17 mouse cellular contexts compared by ENCODE assay signal in genomic region chr7:30064622-30065021, GRCm38 (mm10). TPM values are rescaled to one million over a fixed set of nuclear protein-coding genes. Genes with fewer than 3 reads are reported as not detected.
A peak's percentile ranks its signal among the peaks of the same experiment; 100 is the strongest.
DNase-seq lines count a peak whose midpoint lies in the region; ATAC-seq and TF ChIP-seq lines count a peak whose summit lies in the region.
"Had no signal": no experiment of that assay in that cellular context is flagged by ENCODE, and none has a peak within 500 bp of the region (broad histone marks: within the 10 kb centered on the region; RNA-seq: fewer than 3 reads in every experiment).

No protein-coding gene starts in this region.

- H3K4me2 ChIP-seq in liver, embryonic 11.5 days, result no peak overlapping the region
- H3K4me2 ChIP-seq in CH12.LX (ENCODE audit: insufficient read depth, low read depth, poor library complexity, severe bottlenecking), result no peak overlapping the region
- H3K4me2 ChIP-seq: hindbrain, embryonic 13.5 days; limb, embryonic 15.5 days; midbrain, embryonic 11.5 days had no signal

- no peaks in the 10 kb centered on the region for H3K79me2 ChIP-seq in heart, adult 2 months (replicated peaks; ENCODE audit: control insufficient read depth, insufficient read depth, low read length)
- H3K79me2 ChIP-seq in liver, adult 2 months (ENCODE audit: control insufficient read depth, insufficient read depth, low read length), result no peaks in the 10 kb centered on the region
- no peaks in the 10 kb centered on the region for H3K79me2 ChIP-seq in CH12.LX (replicated peaks; ENCODE audit: control insufficient read depth, extremely low read depth, insufficient read depth, poor library complexity, severe bottlenecking)

- H3K9ac ChIP-seq in heart, adult 2 months (ENCODE audit: low read depth, low read length), result no peak overlapping the region
- H3K9ac ChIP-seq in liver, adult 2 months (ENCODE audit: low read depth, low read length), result no peak overlapping the region
- H3K9ac ChIP-seq in liver, embryonic 11.5 days (ENCODE audit: low read depth, low read length), result no peak overlapping the region
- H3K9ac ChIP-seq in CH12.LX (ENCODE audit: insufficient read depth, low read depth), result no peak overlapping the region
- H3K9ac ChIP-seq: hindbrain, embryonic 13.5 days; limb, embryonic 15.5 days had no signal

- no peak for DNase-seq in heart, adult 2 months
- DNase-seq in heart, adult 9 months (ENCODE audit: low spot score in 2 of 2), result no peak
- DNase-seq in liver, adult 2 months (ENCODE audit: extremely low read depth, low read depth, low spot score), result no peak
- DNase-seq in liver, embryonic 11.5 days (ENCODE audit: low spot score), result no peak
- no peak for DNase-seq in CH12.LX (ENCODE audit: extremely low read depth)
- DNase-seq in spleen, postnatal 10 days (ENCODE audit: low spot score in 2 of 2), result no peak
- no peak for DNase-seq in right cerebral cortex, postnatal 25 days
- DNase-seq: heart, adult 18-20 months; heart, postnatal 10 days; kidney, adult 9 months had no signal

- no peaks in the 10 kb centered on the region for H3K9me3 ChIP-seq in liver, embryonic 11.5 days (ENCODE audit: control insufficient read depth, low read length)
- no peaks in the 10 kb centered on the region for H3K9me3 ChIP-seq in CH12.LX (replicated peaks; ENCODE audit: low read length)
- H3K9me3 ChIP-seq: embryonic facial prominence, embryonic 10.5 days; hindbrain, embryonic 13.5 days; limb, embryonic 15.5 days had no signal

- 84% methylated on average over 5 of the region's 5 CpGs for WGBS in heart, adult 2 months
- 89% methylated on average over 5 of the region's 5 CpGs for WGBS in liver, adult 2 months
- 81% methylated on average over 5 of the region's 5 CpGs for WGBS in liver, embryonic 11.5 days

- dilution Hi-C loops in CH12.LX (cut with MboI; ENCODE audit: extremely low pct_ligation_motif_present, extremely low pct_unique_long_range_greater_than_20kb, low sequenced_read_pairs), result no loop called here

- intact Hi-C loops in heart, adult 2 months (cut with DNase I), result no loop called here

- no peak for ATAC-seq in liver, embryonic 11.5 days (replicated peaks; ENCODE audit: low FRiP score)

- H3K4me3 ChIP-seq in heart, adult 2 months, result no peak overlapping the region
- H3K4me3 ChIP-seq in liver, adult 2 months (ENCODE audit: insufficient read depth, low read depth, low read length), result no peak overlapping the region
- H3K4me3 ChIP-seq in liver, embryonic 11.5 days (ENCODE audit: low read depth, low read length), result no peak overlapping the region
- no peak overlapping the region for H3K4me3 ChIP-seq in CH12.LX (replicated peaks in 1 of 3; ENCODE audit: low read depth in 2 of 3, low read length in 2 of 3, poor library complexity in 1 of 3)
- no peak overlapping the region for H3K4me3 ChIP-seq in cortical plate, adult 2 months (ENCODE audit: insufficient read depth, low read length)
- H3K4me3 ChIP-seq: embryonic facial prominence, embryonic 10.5 days; hindbrain, embryonic 13.5 days; limb, embryonic 15.5 days; myocyte had no signal

- no peaks in the 10 kb centered on the region for H3K36me3 ChIP-seq in heart, adult 2 months (ENCODE audit: control insufficient read depth, insufficient read depth, low read length)
- no peaks in the 10 kb centered on the region for H3K36me3 ChIP-seq in liver, adult 2 months (ENCODE audit: control insufficient read depth, insufficient read depth, low read length)
- peaks cover 18% of the 10 kb centered on the region for H3K36me3 ChIP-seq in liver, embryonic 11.5 days (ENCODE audit: control insufficient read depth, insufficient read depth, low read length)
- H3K36me3 ChIP-seq in CH12.LX (replicated peaks in 1 of 2; ENCODE audit: control insufficient read depth in 1 of 2, insufficient read depth in 1 of 2, low read length in 1 of 2), result peaks cover 53 to 86% of the 10 kb centered on the region in 2 experiments

- no peaks in the 10 kb centered on the region for H3K4me1 ChIP-seq in heart, adult 2 months (ENCODE audit: control insufficient read depth, insufficient read depth, low read length)
- no peaks in the 10 kb centered on the region for H3K4me1 ChIP-seq in liver, adult 2 months (ENCODE audit: control insufficient read depth, insufficient read depth, low read length)
- H3K4me1 ChIP-seq in liver, embryonic 11.5 days (replicated peaks; ENCODE audit: control insufficient read depth, insufficient read depth, low read length), result no peaks in the 10 kb centered on the region
- no peaks in the 10 kb centered on the region for H3K4me1 ChIP-seq in CH12.LX (ENCODE audit: control insufficient read depth in 1 of 2, insufficient read depth in 2 of 2)
- no peaks in the 10 kb centered on the region for H3K4me1 ChIP-seq in cortical plate, adult 2 months (ENCODE audit: control insufficient read depth, insufficient read depth, low read length)
- H3K4me1 ChIP-seq: embryonic facial prominence, embryonic 10.5 days; hindbrain, embryonic 13.5 days; limb, embryonic 15.5 days had no signal

- H3K27ac ChIP-seq in heart, adult 2 months, result no peak overlapping the region
- H3K27ac ChIP-seq in liver, adult 2 months (replicated peaks; ENCODE audit: insufficient read depth, low read depth, low read length), result no peak overlapping the region
- H3K27ac ChIP-seq in liver, embryonic 11.5 days (ENCODE audit: low read depth, low read length), result no peak overlapping the region
- no peak overlapping the region for H3K27ac ChIP-seq in CH12.LX (ENCODE audit: insufficient read depth, low read depth)
- H3K27ac ChIP-seq in cortical plate, adult 2 months (ENCODE audit: insufficient read depth, low read length), result no peak overlapping the region
- H3K27ac ChIP-seq: embryonic facial prominence, embryonic 10.5 days; hindbrain, embryonic 13.5 days; limb, embryonic 15.5 days had no signal

- TF ChIP-seq CTCF in heart, adult 2 months (IDR thresholded peaks at IDR 0.05), result peak; percentile 47
- peak; percentile 47 for TF ChIP-seq CTCF in liver, adult 2 months (IDR thresholded peaks at IDR 0.05; ENCODE audit: low read depth, low read length)
- peak; percentile 20 to 51; a peak in 2 of 4 replicates for TF ChIP-seq CTCF in CH12.LX (conservative IDR thresholded peaks at IDR 0.05 in 1 of 2, IDR thresholded peaks at IDR 0.05 in 1 of 2; ENCODE audit: low read depth in 2 of 2, low read length in 2 of 2)
- TF ChIP-seq CTCF in cortical plate, adult 2 months (IDR thresholded peaks at IDR 0.05; ENCODE audit: extremely low read depth, insufficient read depth, low read length), result peak; percentile 26; the same call in 1 of the 2 replicates

- no peak for TF ChIP-seq POLR2A in heart, adult 2 months (IDR thresholded peaks at IDR 0.05; ENCODE audit: insufficient read depth, low read depth, low read length)
- TF ChIP-seq POLR2A in liver, adult 2 months (IDR thresholded peaks at IDR 0.05; ENCODE audit: extremely low read depth, insufficient read depth, low read length), result no peak
- no peak for TF ChIP-seq POLR2A in CH12.LX (IDR thresholded peaks at IDR 0.05; ENCODE audit: low read depth, low read length)
- TF ChIP-seq POLR2A in cortical plate, adult 2 months (IDR thresholded peaks at IDR 0.05; ENCODE audit: extremely low read depth, insufficient read depth, low read length), result no peak

- in situ Hi-C loops in CH12.LX (cut with MboI; ENCODE audit: low pct_ligation_motif_present, low pct_unique_long_range_greater_than_20kb, low sequenced_read_pairs), result no loop called here

- no peaks in the 10 kb centered on the region for H3K27me3 ChIP-seq in heart, adult 2 months (ENCODE audit: control insufficient read depth, insufficient read depth, low read length)
- no peaks in the 10 kb centered on the region for H3K27me3 ChIP-seq in liver, adult 2 months (ENCODE audit: control insufficient read depth, insufficient read depth, low read length)
- H3K27me3 ChIP-seq in liver, embryonic 11.5 days (replicated peaks; ENCODE audit: control insufficient read depth, insufficient read depth, low read length), result no peaks in the 10 kb centered on the region
- H3K27me3 ChIP-seq in CH12.LX (replicated peaks), result no peaks in the 10 kb centered on the region
- H3K27me3 ChIP-seq: hindbrain, embryonic 13.5 days; limb, embryonic 15.5 days had no signal

- no peak for TF ChIP-seq EP300 in heart, adult 2 months (IDR thresholded peaks at IDR 0.05; ENCODE audit: insufficient read depth, low read depth, low read length)
- no peak for TF ChIP-seq EP300 in CH12.LX (IDR thresholded peaks at IDR 0.05; ENCODE audit: low read length)

- TF ChIP-seq RAD21 in CH12.LX (IDR thresholded peaks at IDR 0.05; ENCODE audit: low read depth, low read length), result peak; percentile 4

RNA-seq across cellular contexts. Expression of gene Zfp82, which starts 8.1 kb away (rescaled TPM):
- total RNA-seq in heart, adult 2 months (2021), result 1 to 10 TPM; 1.3 to 2.8 TPM
- polyA plus RNA-seq in heart, adult 2 months (2012; rRNA removed), result 0.74 and 0.91 TPM in 2 replicates
- total RNA-seq in liver, adult 2 months (2014; rRNA removed), result 0.40 and 0.46 TPM in 2 replicates
- 0.04 and 0.14 TPM in 2 replicates for polyA plus RNA-seq in liver, adult 2 months (2012; rRNA removed)
- 3.9 and 4.1 TPM in 2 replicates for polyA plus RNA-seq in liver, embryonic 11.5 days (2014; fragmentation: Nextera tagmentation; extraction: Ambion mirVana)
- total RNA-seq in CH12.LX (2012; rRNA removed) (6.9 and 7.0 TPM in 2 replicates), CH12.LX (2014; rRNA removed) (7.1 TPM in 2 replicates)
- polyA plus RNA-seq in CH12.LX (2012; ENCODE audit: insufficient read length, low read depth), result 4.5 and 4.9 TPM in 2 replicates
- polyA plus RNA-seq in cortical plate, adult 2 months (2012; rRNA removed), result 2.3 and 2.5 TPM in 2 replicates

RNA-seq across cellular contexts. Expression of gene Zfp14, which starts 13.4 kb away (rescaled TPM):
- total RNA-seq in heart, adult 2 months (2021), result 1 to 10 TPM; 2.5 to 2.7 TPM
- polyA plus RNA-seq in heart, adult 2 months (2012; rRNA removed), result 3.5 and 7.3 TPM in 2 replicates
- 1.1 TPM in 2 replicates for total RNA-seq in liver, adult 2 months (2014; rRNA removed)
- polyA plus RNA-seq in liver, adult 2 months (2012; rRNA removed), result 0.49 and 0.65 TPM in 2 replicates
- polyA plus RNA-seq in liver, embryonic 11.5 days (2014; fragmentation: Nextera tagmentation; extraction: Ambion mirVana), result 1.4 and 1.8 TPM in 2 replicates
- total RNA-seq in CH12.LX (2012; rRNA removed), result 0.34 TPM in 2 replicates
- 0.34 and 0.96 TPM in 2 replicates for total RNA-seq in CH12.LX (2014; rRNA removed)
- polyA plus RNA-seq in CH12.LX (2012; ENCODE audit: insufficient read length, low read depth), result 0.31 and 0.54 TPM in 2 replicates
- polyA plus RNA-seq in cortical plate, adult 2 months (2012; rRNA removed), result 13.8 and 14.2 TPM in 2 replicates

RNA-seq across cellular contexts. Expression of gene Gm26920, which starts 25.6 kb away (rescaled TPM):
- total RNA-seq in heart, adult 2 months (2021), result under 1 TPM in 1 of 2 experiments, not detected in 1; 0.84 TPM
- polyA plus RNA-seq in heart, adult 2 months (2012; rRNA removed), result not detected in 2 replicates
- 0.13 TPM in 1 of 2 replicates, not detected in the other for total RNA-seq in liver, adult 2 months (2014; rRNA removed)
- polyA plus RNA-seq in liver, adult 2 months (2012; rRNA removed), result not detected in 2 replicates
- 0.32 and 0.43 TPM in 2 replicates for polyA plus RNA-seq in liver, embryonic 11.5 days (2014; fragmentation: Nextera tagmentation; extraction: Ambion mirVana)
- total RNA-seq in CH12.LX (2012; rRNA removed) (0.50 TPM in 1 of 2 replicates, not detected in the other), CH12.LX (2014; rRNA removed) (not detected in 2 replicates)
- 1.1 TPM in 1 of 2 replicates, not detected in the other for polyA plus RNA-seq in CH12.LX (2012; ENCODE audit: insufficient read length, low read depth)
- polyA plus RNA-seq in cortical plate, adult 2 months (2012; rRNA removed), result 0.44 and 0.50 TPM in 2 replicates
- total RNA-seq: adrenal gland, postnatal 4 days; heart, adult 18-20 months had no signal

RNA-seq across cellular contexts. Expression of gene Zfp566, which starts 25.7 kb away (rescaled TPM):
- 1 to 10 TPM; 1.4 to 2.0 TPM for total RNA-seq in heart, adult 2 months (2021)
- 1.7 and 1.9 TPM in 2 replicates for polyA plus RNA-seq in heart, adult 2 months (2012; rRNA removed)
- total RNA-seq in liver, adult 2 months (2014; rRNA removed), result 0.37 and 0.67 TPM in 2 replicates
- 0.56 and 1.9 TPM in 2 replicates for polyA plus RNA-seq in liver, adult 2 months (2012; rRNA removed)
- 7.6 and 7.7 TPM in 2 replicates for polyA plus RNA-seq in liver, embryonic 11.5 days (2014; fragmentation: Nextera tagmentation; extraction: Ambion mirVana)
- total RNA-seq in CH12.LX (2012; rRNA removed) (5.5 and 6.5 TPM in 2 replicates), CH12.LX (2014; rRNA removed) (3.5 and 4.9 TPM in 2 replicates)
- polyA plus RNA-seq in CH12.LX (2012; ENCODE audit: insufficient read length, low read depth), result 9.1 TPM in 2 replicates
- 6.0 and 7.0 TPM in 2 replicates for polyA plus RNA-seq in cortical plate, adult 2 months (2012; rRNA removed)

RNA-seq across cellular contexts. Expression of gene Zfp260, which starts 30.0 kb away (rescaled TPM):
- total RNA-seq in heart, adult 2 months (2021), result 10 to 100 TPM; 27.4 to 30.6 TPM
- 15.9 and 30.9 TPM in 2 replicates for polyA plus RNA-seq in heart, adult 2 months (2012; rRNA removed)
- 19.0 and 19.6 TPM in 2 replicates for total RNA-seq in liver, adult 2 months (2014; rRNA removed)
- 8.3 and 11.1 TPM in 2 replicates for polyA plus RNA-seq in liver, adult 2 months (2012; rRNA removed)
- 48.6 and 54.6 TPM in 2 replicates for polyA plus RNA-seq in liver, embryonic 11.5 days (2014; fragmentation: Nextera tagmentation; extraction: Ambion mirVana)
- total RNA-seq in CH12.LX (2012; rRNA removed) (11.1 and 11.4 TPM in 2 replicates), CH12.LX (2014; rRNA removed) (18.1 and 19.6 TPM in 2 replicates)
- 11.5 and 13.7 TPM in 2 replicates for polyA plus RNA-seq in CH12.LX (2012; ENCODE audit: insufficient read length, low read depth)
- polyA plus RNA-seq in cortical plate, adult 2 months (2012; rRNA removed), result 42.8 and 44.9 TPM in 2 replicates
